Mouse (Mus musculus): Measurements from ENCODE around the gene Olfr635.
A peak's percentile ranks its signal among the peaks of the same experiment; 100 is the strongest.
"Not testable (repeated sequence)": the region's sequence is repeated elsewhere in the genome, so short reads cannot be mapped to it uniquely, and the experiment has no call there.

Olfr635 gene

DNA sequence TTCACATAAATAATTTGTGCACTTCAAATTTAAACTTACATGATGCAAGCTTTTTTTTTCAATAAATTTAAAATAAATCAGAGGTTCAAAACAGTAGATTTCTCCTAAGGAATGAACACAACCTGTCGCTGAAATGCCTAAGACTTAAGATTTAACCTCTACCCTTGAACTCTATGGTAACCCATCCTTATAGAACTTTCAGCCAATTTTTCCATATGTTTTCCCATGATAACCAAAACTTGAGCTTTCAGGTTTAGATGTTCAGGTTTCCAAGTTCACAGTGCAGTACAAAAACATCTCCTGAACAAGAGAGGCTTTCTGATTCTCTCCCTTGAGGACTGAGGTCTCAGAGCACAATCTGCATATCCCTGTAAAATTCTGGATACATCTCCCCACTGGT, at the start of gene Olfr635:
Gene Olfr635 (plus strand): TSS at position 301 of the 400 bp plus-strand sequence.
- no peak for DNase-seq (ENCODE audit: low spot score in 2 of 2)

GRCm38 (mm10) chr7:103928525-103928924, 42.4 kb upstream of the Olfr635 start, which contains the start of gene Olfr631:
TSS of gene Olfr631 (plus strand) at chr7:103928825.
- DNase-seq (ENCODE audit: low spot score in 2 of 2) = no peak

- DNase-seq (ENCODE audit: low spot score in 2 of 2) = no peak
These were observed 36.7 kb upstream of the Olfr635 start, which contains the start of gene Olfr632 for GRCm38 (mm10) chr7:103934264-103934663. TSS of gene Olfr632 (plus strand) at chr7:103934347.

DNA sequence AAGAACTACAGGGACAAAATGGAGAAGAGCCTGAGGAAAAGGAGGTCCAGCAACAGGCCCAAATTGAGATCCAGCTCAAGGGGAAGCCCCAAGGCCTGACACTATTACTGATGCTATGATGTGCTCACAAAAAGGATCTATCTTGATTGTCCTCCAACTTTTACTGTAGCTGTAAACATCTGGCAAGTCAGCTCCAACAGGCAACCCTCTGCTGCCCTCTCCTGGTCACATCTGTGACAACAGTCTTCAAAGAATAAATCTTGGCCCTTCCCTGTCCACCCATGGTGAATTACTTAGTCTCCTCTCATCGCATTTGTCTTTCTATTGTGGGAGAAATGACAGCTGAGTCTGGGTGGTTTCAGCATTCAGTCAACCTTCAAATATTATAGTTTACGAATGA, 28.2 kb upstream of the Olfr635 start:
- DNase-seq (ENCODE audit: low spot score in 2 of 2) = peak; percentile 7 to 27

DNA sequence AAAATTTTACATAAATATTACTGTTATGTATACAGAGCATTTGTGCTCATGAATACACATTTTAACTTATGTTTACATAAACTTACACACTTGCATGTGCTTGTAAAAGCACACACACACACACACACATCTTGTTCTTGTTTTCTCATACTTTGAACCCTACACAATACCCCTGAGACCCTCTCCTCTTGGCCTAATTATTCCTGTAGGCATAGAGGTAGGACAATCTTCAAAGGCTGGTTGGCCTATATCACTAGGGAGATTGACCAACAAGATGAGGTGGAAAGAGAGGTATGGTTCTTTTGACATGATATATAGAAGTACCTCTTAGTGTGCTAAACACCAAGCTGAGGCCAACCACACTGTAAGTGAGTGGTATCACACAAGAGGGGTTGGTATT, 26.8 kb upstream of the Olfr635 start, which contains the start of gene Olfr633:
Gene Olfr633 (plus strand): TSS at position 301 of the 400 bp plus-strand sequence.
- no peak for DNase-seq (ENCODE audit: low spot score in 2 of 2)

GRCm38 (mm10) chr7:103966873-103967272, 4.1 kb upstream of the Olfr635 start:
- DNase-seq (ENCODE audit: low spot score in 2 of 2) = not testable (repeated sequence)

GRCm38 (mm10) chr7:103971782-103972181, 830 bp downstream of the Olfr635 start:
- DNase-seq (ENCODE audit: low spot score in 2 of 2) = no peak

GRCm38 (mm10) chr7:103998446-103998845, 27.5 kb downstream of the Olfr635 start, which contains the start of gene Olfr638:
TSS of gene Olfr638 (plus strand) at chr7:103998746.
- no peak for DNase-seq (ENCODE audit: low spot score in 2 of 2)

DNA sequence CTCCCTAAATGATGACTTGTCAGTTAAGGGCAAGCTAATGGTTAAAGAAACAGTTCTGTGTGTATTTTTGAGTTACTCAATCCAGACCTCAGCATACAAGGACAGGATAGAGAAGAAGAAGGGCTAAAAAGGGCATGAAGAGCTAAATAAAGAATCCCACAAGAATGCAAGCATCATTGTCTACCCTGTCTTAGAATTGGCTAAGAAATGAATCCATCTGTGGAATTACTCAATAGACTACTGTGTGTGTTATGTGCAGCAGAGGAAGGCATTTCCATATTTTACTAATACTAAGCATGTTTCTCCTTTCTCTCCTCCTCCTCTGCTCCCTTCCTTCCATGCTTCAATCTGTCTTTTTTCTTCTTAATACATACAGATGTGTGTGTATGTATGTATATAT, 28.2 kb downstream of the Olfr635 start:
- DNase-seq (ENCODE audit: low spot score in 2 of 2) = no peak

GRCm38 (mm10) chr7:104017203-104017602, 46.3 kb downstream of the Olfr635 start, which contains the start of gene Olfr639:
TSS of gene Olfr639 (minus strand) at chr7:104017303.
- no peak for DNase-seq (ENCODE audit: low spot score in 2 of 2)

GRCm38 (mm10) chr7:104018953-104019352, 48.0 kb downstream of the Olfr635 start:
- DNase-seq (ENCODE audit: low spot score in 2 of 2) = no peak

- DNase-seq (ENCODE audit: low spot score in 2 of 2) = no peak
These were observed 50.7 kb downstream of the Olfr635 start for GRCm38 (mm10) chr7:104021651-104022050.

GRCm38 (mm10) chr7:104025473-104025872, 54.5 kb downstream of the Olfr635 start, which contains the start of gene Olfr640:
TSS of gene Olfr640 (minus strand) at chr7:104025573.
- DNase-seq (ENCODE audit: low spot score in 2 of 2) = no peak

DNA sequence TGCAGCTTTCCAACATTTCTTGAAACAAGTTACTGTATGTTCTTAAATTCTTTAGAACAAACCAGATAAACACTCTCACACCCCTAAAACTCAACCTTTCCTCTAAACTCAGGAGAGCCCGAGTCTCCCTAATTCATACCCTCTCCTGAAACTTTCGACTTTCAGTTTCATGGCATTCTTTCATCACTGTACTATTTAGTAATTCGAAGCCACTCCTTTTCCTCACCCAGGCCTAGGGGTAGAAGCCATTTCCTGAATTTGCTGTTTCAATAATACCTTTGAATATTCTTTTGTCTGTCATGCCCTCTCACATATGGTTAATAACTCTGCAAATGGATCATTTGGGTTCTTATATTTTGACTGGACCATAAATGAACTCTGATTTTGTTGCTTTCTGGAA, 56.0 kb downstream of the Olfr635 start:
- DNase-seq (ENCODE audit: low spot score in 2 of 2) = no peak

GRCm38 (mm10) chr7:104035145-104035544, 64.2 kb downstream of the Olfr635 start, which contains the start of gene Olfr641:
TSS of gene Olfr641 (plus strand) at chr7:104035445.
- DNase-seq (ENCODE audit: low spot score in 2 of 2) = no peak

All from spleen, postnatal 36 days (tissue).